Mouse (Mus musculus) embryonic facial prominence, embryonic 12.5 days (tissue): ENCODE data around the gene Ubqln1. TPM values are rescaled to one million over a fixed set of nuclear protein-coding genes. Genes with fewer than 3 reads are reported as not detected.

Experiments used
- ATAC-seq: fragments of 200-750 bp; cut with Nextera tagmentation; 2 replicates; pipeline ENCODE4 v1.8.0; 2017; ENCODE audit not compliant: insufficient number of reproducible peaks, insufficient read depth, low FRiP score, low TSS enrichment
- H3K27ac ChIP-seq: fragments of 300-500 bp; sonication (generic); 2 replicates; pipeline ENCODE4 v1.5.1; 2016; ENCODE audit warnings: mild to moderate bottlenecking
- H3K27me3 ChIP-seq: fragments of 300-500 bp; sonication (generic); 2 replicates; pipeline ENCODE4 v1.6.1; 2016; ENCODE audit warnings: mild to moderate bottlenecking, moderate library complexity
- H3K36me3 ChIP-seq: fragments of 300-500 bp; sonication (generic); 2 replicates; pipeline ENCODE4 v1.6.1; 2016; ENCODE audit warnings: mild to moderate bottlenecking
- H3K4me1 ChIP-seq: fragments of 300-500 bp; sonication (generic); 2 replicates; pipeline ENCODE4 v1.6.1; 2016
- H3K4me2 ChIP-seq: fragments of 300-500 bp; sonication (generic); replicated peaks from 2 replicates; pipeline ENCODE4 v1.6.1; 2016; ENCODE audit warnings: mild to moderate bottlenecking, moderate library complexity
- H3K4me3 ChIP-seq: fragments of 300-500 bp; sonication (generic); 2 replicates; pipeline ENCODE4 v1.5.1; 2016; ENCODE audit warnings: mild to moderate bottlenecking
- H3K9ac ChIP-seq: fragments of 300-500 bp; sonication (generic); 2 replicates; pipeline ENCODE4 v1.6.1; 2016; ENCODE audit warnings: mild to moderate bottlenecking, moderate library complexity
- H3K9me3 ChIP-seq: fragments of 300-500 bp; sonication (generic); 2 replicates; pipeline ENCODE4 v1.6.1; 2016; ENCODE audit warnings: mild to moderate bottlenecking, moderate library complexity
- WGBS: fragments of 180-500 bp; shearing (Covaris S2); methylation state at CpG from one replicate; pipeline ENCODE4 v1.1.7; 2016; 5-methylcytosine and 5-hydroxymethylcytosine counted together
- polyA plus RNA-seq: library from polyadenylated mRNA; unstranded; fragments of >200 nt; fragmentation: Nextera tagmentation; extraction: Ambion mirVana; gene quantifications from 2 replicates; pipeline ENCODE4 v1.2.1, GENCODE M21; 2016

Ubqln1 gene
- 129 and 132 TPM in 2 replicates for polyA plus RNA-seq

DNA sequence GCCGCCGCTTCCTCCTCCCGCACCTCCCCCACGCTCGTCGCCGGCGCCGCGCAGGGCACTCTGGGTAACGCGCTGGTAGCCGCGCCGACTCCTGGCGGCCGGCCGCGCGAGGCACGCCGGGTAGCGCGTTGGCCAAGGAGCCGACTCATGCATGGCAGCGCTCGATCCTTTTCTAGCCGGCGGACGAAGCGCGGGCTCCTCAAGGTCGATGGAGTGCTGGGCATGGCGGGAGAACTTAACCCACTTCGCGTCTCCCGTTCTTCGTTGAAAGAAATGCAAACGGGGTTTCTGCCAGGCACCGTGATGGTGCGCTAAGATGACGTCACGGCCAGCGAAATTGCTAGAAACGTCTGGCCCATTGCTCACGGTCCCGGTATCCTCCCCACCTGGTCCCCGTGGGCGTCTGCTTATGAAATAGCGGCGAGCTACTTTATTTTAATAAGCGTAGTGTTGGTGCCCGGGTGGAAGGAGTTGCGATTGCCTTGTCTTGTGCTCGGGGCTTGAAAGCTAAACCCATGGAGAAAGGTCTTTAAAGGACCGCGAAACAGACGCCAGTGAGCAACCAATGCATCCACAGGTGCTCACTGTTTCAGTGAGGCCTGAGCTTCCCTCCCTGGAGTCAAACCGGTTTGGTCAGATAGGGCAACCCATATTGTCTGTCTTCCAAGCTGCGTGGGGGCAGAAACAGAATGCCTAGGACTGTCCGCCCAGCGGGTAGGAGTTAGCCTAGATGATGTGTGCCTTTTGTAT, at the start of gene Ubqln1:
Gene Ubqln1 (minus strand): TSS at position 62 of the 750 bp plus-strand sequence.
- Histone ChIP-seq H3K27me3 (no peaks in the 10 kb centered on the region), H3K27ac (peak within 1 kb of the TSS; percentile 84), H3K9me3 (no peaks in the 10 kb centered on the region), H3K36me3 (no peaks in the 10 kb centered on the region), H3K9ac (peak within 1 kb of the TSS; percentile 98), H3K4me2 (peak within 1 kb of the TSS; percentile 75), H3K4me3 (peak within 1 kb of the TSS; percentile 90), H3K4me1 (peaks cover 22% of the 10 kb centered on the region)
- 3% methylated on average over 62 of the region's 62 CpGs for WGBS
- ATAC-seq, result peak; percentile 85

DNA sequence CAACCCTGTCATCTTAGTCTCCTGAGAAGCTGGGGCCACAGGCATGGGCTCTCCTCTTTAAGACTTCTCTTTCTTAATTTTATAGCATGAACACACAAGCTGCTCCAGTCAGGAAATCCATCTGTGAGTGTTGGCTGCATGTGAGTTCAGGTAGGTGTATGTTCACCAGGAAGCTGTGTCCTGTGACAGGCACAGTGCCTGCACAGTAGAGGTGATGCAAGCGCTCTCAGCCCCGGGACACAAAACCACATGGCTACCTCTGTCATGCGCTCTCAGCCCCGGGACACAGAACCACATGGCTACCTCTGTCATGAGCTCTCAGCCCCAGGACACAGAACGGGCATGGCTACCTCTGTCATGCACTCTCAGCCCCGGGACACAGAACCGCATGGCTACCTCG, 48.1 kb upstream of the Ubqln1 start:
- Histone ChIP-seq H3K27me3 (no peaks in the 10 kb centered on the region), H3K36me3 (peaks cover 7% of the 10 kb centered on the region; the same call in 1 of the 2 replicates), H3K4me3 (no peak overlapping the region), H3K4me2 (no peak overlapping the region), H3K27ac (no peak overlapping the region), H3K9ac (no peak overlapping the region), H3K4me1 (no peaks in the 10 kb centered on the region), H3K9me3 (no peaks in the 10 kb centered on the region)
- ATAC-seq, result no peak
- WGBS, result 82% methylated on average over 8 of the region's 8 CpGs

DNA sequence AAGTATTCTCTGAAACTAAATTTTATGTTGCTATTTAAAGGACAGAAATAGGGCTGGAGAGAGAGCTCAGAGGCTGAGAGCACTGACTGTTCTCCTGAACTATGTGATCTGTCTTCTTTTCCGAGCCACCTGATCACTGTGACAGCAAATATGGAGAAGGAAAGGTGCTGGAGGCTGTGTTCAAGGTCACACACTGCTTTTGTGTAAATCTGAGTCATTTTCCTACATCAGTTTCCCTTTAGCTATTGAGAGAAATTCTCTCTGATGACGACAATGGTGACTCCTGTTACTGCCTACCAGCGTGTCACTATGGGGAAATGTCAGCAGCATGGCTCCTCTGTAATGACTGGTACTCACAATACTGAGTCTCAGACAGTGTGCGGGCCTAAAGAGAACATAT, 46.2 kb upstream of the Ubqln1 start:
- no peak overlapping the region for H3K4me2 ChIP-seq
- 79% methylated on average over 4 of the region's 4 CpGs for WGBS
- no peaks in the 10 kb centered on the region for H3K27me3 ChIP-seq
- no peak overlapping the region for H3K27ac ChIP-seq
- H3K4me1 ChIP-seq, result no peaks in the 10 kb centered on the region
- no peak overlapping the region for H3K9ac ChIP-seq
- ATAC-seq, result no peak
- H3K4me3 ChIP-seq, result no peak overlapping the region
- no peaks in the 10 kb centered on the region for H3K9me3 ChIP-seq
- H3K36me3 ChIP-seq, result peaks cover 7% of the 10 kb centered on the region; the same call in 1 of the 2 replicates

DNA sequence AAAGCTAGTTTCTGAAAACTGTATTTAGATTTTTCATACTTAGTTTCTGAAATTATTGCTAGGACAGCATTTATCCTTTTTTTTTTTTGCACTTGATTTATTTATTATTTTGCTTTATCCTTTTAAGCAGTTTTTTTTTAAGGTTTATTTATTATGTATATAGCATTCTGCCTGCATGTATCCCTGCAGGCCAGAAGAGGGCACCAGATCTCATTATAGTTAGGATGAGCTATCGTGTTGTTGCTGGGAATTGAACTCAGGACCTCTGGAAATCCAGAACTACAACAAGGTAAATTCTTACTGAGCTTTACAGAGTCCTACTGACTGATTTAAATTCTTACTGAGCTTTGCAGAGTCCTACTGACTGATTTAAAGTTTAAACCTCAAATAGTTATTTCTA, 37.8 kb upstream of the Ubqln1 start:
- Histone ChIP-seq H3K27ac (no peak overlapping the region), H3K27me3 (no peaks in the 10 kb centered on the region), H3K9ac (no peak overlapping the region), H3K36me3 (peaks cover 18% of the 10 kb centered on the region), H3K9me3 (no peaks in the 10 kb centered on the region), H3K4me3 (no peak overlapping the region), H3K4me1 (no peaks in the 10 kb centered on the region), H3K4me2 (no peak overlapping the region)
- WGBS, result 87% methylated on average over 1 of the region's 1 CpGs
- no peak for ATAC-seq

- Histone ChIP-seq H3K4me2 (no peak overlapping the region), H3K27me3 (no peaks in the 10 kb centered on the region), H3K9me3 (no peaks in the 10 kb centered on the region), H3K4me3 (no peak overlapping the region), H3K4me1 (no peaks in the 10 kb centered on the region), H3K9ac (no peak overlapping the region), H3K36me3 (peaks cover 7% of the 10 kb centered on the region; the same call in 1 of the 2 replicates), H3K27ac (no peak overlapping the region)
- WGBS, result 93% methylated on average over 5 of the region's 5 CpGs
- ATAC-seq, result no peak
These were observed 33.5 kb upstream of the Ubqln1 start for GRCm38 (mm10) chr13:58248957-58249356.

DNA sequence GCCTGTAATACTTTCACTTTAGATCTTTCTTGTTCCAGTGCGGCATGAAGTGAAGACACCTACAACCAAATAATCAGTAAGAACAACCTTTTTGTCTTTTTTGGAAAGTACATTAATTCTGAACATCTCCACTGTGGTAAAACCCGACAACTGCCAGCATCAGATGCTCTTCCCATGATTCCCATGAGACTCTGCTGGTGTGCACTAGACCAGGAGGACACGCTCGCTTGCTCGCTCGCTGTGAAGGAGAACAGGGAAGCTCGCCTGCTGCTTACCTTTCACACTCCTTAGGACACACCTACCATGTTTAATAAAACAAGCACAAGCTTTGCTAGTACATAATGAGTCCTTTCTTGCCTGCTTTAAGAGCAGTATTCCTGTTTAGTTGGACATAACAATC, 21.1 kb upstream of the Ubqln1 start:
- no peak overlapping the region for H3K4me3 ChIP-seq
- no peak overlapping the region for H3K9ac ChIP-seq
- H3K4me2 ChIP-seq, result no peak overlapping the region
- no peaks in the 10 kb centered on the region for H3K27me3 ChIP-seq
- ATAC-seq, result no peak
- no peaks in the 10 kb centered on the region for H3K4me1 ChIP-seq
- peaks cover 7% of the 10 kb centered on the region; the same call in 1 of the 2 replicates for H3K36me3 ChIP-seq
- no peaks in the 10 kb centered on the region for H3K9me3 ChIP-seq
- H3K27ac ChIP-seq, result no peak overlapping the region
- 92% methylated on average over 7 of the region's 7 CpGs for WGBS

- no peaks in the 10 kb centered on the region for H3K36me3 ChIP-seq
- H3K9ac ChIP-seq, result no peak overlapping the region
- H3K27ac ChIP-seq, result no peak overlapping the region
- 46% methylated on average over 5 of the region's 5 CpGs for WGBS
- no peak for ATAC-seq
- H3K4me1 ChIP-seq, result no peaks in the 10 kb centered on the region
- no peak overlapping the region for H3K4me2 ChIP-seq
- H3K9me3 ChIP-seq, result no peaks in the 10 kb centered on the region
- H3K27me3 ChIP-seq, result no peaks in the 10 kb centered on the region
- no peak overlapping the region for H3K4me3 ChIP-seq
These were observed 17.2 kb upstream of the Ubqln1 start for GRCm38 (mm10) chr13:58232611-58233010.

DNA sequence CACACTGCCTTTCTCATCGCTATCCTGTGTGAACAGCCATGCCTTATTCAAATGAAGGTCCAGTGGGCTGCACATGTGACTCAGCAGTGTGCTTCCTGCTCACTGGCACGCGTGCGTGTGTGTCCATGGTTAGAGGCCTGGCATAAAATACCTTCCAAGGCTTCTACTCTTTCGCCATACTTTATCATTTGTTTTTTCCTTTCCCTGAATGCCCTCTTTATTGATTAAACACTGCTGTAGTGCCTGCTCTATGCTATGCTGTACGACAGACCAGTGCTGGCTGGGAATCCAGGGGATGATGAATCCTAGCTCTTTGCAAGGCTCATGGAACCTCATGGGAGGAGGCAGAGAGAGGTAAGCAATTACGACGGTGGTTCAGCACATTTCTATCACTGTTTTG, 16.6 kb upstream of the Ubqln1 start:
- 89% methylated on average over 8 of the region's 8 CpGs for WGBS
- H3K27ac ChIP-seq, result no peak overlapping the region
- H3K9ac ChIP-seq, result no peak overlapping the region
- no peaks in the 10 kb centered on the region for H3K9me3 ChIP-seq
- no peak overlapping the region for H3K4me3 ChIP-seq
- no peaks in the 10 kb centered on the region for H3K4me1 ChIP-seq
- H3K27me3 ChIP-seq, result no peaks in the 10 kb centered on the region
- no peak for ATAC-seq
- no peak overlapping the region for H3K4me2 ChIP-seq
- H3K36me3 ChIP-seq, result no peaks in the 10 kb centered on the region

GRCm38 (mm10) chr13:58228624-58229023, 13.2 kb upstream of the Ubqln1 start:
- Histone ChIP-seq H3K4me3 (no peak overlapping the region), H3K36me3 (no peaks in the 10 kb centered on the region), H3K4me1 (no peaks in the 10 kb centered on the region), H3K9me3 (no peaks in the 10 kb centered on the region), H3K27me3 (no peaks in the 10 kb centered on the region), H3K9ac (no peak overlapping the region), H3K4me2 (no peak overlapping the region), H3K27ac (no peak overlapping the region)
- 75% methylated on average over 2 of the region's 2 CpGs for WGBS
- no peak for ATAC-seq

- H3K4me2 ChIP-seq, result no peak overlapping the region
- H3K27ac ChIP-seq, result no peak overlapping the region
- H3K9ac ChIP-seq, result no peak overlapping the region
- no peaks in the 10 kb centered on the region for H3K9me3 ChIP-seq
- WGBS, result 41% methylated on average over 8 of the region's 8 CpGs
- ATAC-seq, result no peak
- H3K27me3 ChIP-seq, result no peaks in the 10 kb centered on the region
- no peaks in the 10 kb centered on the region for H3K36me3 ChIP-seq
- no peaks in the 10 kb centered on the region for H3K4me1 ChIP-seq
- H3K4me3 ChIP-seq, result no peak overlapping the region
These were observed 10.2 kb upstream of the Ubqln1 start for GRCm38 (mm10) chr13:58225694-58226093.

DNA sequence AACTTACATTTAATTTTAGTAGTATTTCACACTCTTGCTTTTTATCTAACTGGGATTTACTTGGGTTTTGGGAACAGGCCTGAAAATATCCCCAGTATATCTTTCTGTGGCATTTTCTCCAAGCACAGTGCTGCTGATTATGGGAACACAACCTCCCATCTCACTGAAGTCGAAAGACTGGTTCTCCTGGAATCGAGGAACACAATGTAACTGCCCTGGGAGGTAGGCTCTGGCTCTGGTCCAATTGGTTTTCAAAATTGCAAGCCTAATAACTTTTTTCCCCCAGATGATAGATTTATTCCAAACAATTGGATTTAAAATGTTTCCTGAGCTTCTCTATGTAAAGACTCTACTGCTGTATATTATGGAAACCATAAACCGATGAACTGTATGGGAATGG, 4.8 kb upstream of the Ubqln1 start:
- H3K36me3 ChIP-seq, result no peaks in the 10 kb centered on the region
- no peaks in the 10 kb centered on the region for H3K9me3 ChIP-seq
- no peak overlapping the region for H3K27ac ChIP-seq
- 73% methylated on average over 3 of the region's 3 CpGs for WGBS
- no peaks in the 10 kb centered on the region for H3K27me3 ChIP-seq
- H3K4me1 ChIP-seq, result 0 out of 2 replicates have a peak, but pooled peaks cover 5% of the 10 kb centered on the region
- no peak for ATAC-seq
- no peak overlapping the region for H3K4me2 ChIP-seq
- no peak overlapping the region for H3K4me3 ChIP-seq
- H3K9ac ChIP-seq, result no peak overlapping the region

- ATAC-seq, result no peak
- WGBS, result 94% methylated on average over 2 of the region's 2 CpGs
- Histone ChIP-seq H3K27ac (no peak overlapping the region), H3K4me2 (no peak overlapping the region), H3K9me3 (no peaks in the 10 kb centered on the region), H3K4me1 (peaks cover 19% of the 10 kb centered on the region), H3K36me3 (no peaks in the 10 kb centered on the region), H3K9ac (no peak overlapping the region), H3K27me3 (no peaks in the 10 kb centered on the region), H3K4me3 (no peak overlapping the region)
These were observed 2.1 kb upstream of the Ubqln1 start for GRCm38 (mm10) chr13:58217536-58217935.
